Mouse (Mus musculus) MEL (cell line): ENCODE data around the gene Psd4.

ENCODE experiments used
- CHD1 ChIP-seq: IDR thresholded peaks from 2 replicates; pipeline ENCODE4 v1.6.1; 2012; ENCODE audit warnings: low read depth, mild to moderate bottlenecking, inconsistent platforms, low read length, improper control_type of control experiment
- CHD2 ChIP-seq: IDR thresholded peaks from 2 replicates; pipeline ENCODE4 v1.6.1; 2011; ENCODE audit warnings: low read length, improper control_type of control experiment
- CTCF ChIP-seq, 3 experiments: IDR thresholded peaks in 2 of 3; conservative IDR thresholded peaks in 1 of 3; 2 replicates each; pipeline ENCODE4 v1.5.1; 2011 to 2012; ENCODE audit warnings: low read length in 3 of 3, low read depth in 2 of 3, mild to moderate bottlenecking in 2 of 3, improper control_type of control experiment in 1 of 3, inconsistent platforms in 1 of 3, mixed read lengths in 1 of 3, moderate library complexity in 1 of 3; ENCODE audit not compliant: control insufficient read depth in 1 of 3, insufficient read depth in 1 of 3, poor library complexity in 1 of 3, severe bottlenecking in 1 of 3
- E2F4 ChIP-seq: IDR thresholded peaks from 2 replicates; pipeline ENCODE4 v1.6.1; 2011; ENCODE audit warnings: low read depth, low read length, improper control_type of control experiment, borderline replicate concordance
- EP300 ChIP-seq, 2 experiments: IDR thresholded peaks; 2 replicates each; pipeline ENCODE4 v1.6.1; 2011; ENCODE audit warnings: improper control_type of control experiment in 2 of 2, low read length in 2 of 2, low read depth in 1 of 2, mild to moderate bottlenecking in 1 of 2
- GATA1 ChIP-seq: IDR thresholded peaks from 2 replicates; pipeline ENCODE4 v1.6.1; 2011; ENCODE audit warnings: low read depth, low read length, improper control_type of control experiment
- HCFC1 ChIP-seq: IDR thresholded peaks from 2 replicates; pipeline ENCODE4 v1.6.1; 2012; ENCODE audit warnings: low read depth, mild to moderate bottlenecking, inconsistent platforms, low read length, improper control_type of control experiment, moderate library complexity
- MAFK ChIP-seq: IDR thresholded peaks from 2 replicates; pipeline ENCODE4 v1.6.1; 2011; ENCODE audit warnings: low read depth, mild to moderate bottlenecking, low read length, improper control_type of control experiment, borderline replicate concordance
- MAX ChIP-seq: IDR thresholded peaks from 2 replicates; pipeline ENCODE4 v1.6.1; 2011; ENCODE audit warnings: low read length, improper control_type of control experiment
- MEF2A ChIP-seq: IDR thresholded peaks from 2 replicates; pipeline ENCODE4 v1.6.1; 2014; ENCODE audit warnings: low read depth, mild to moderate bottlenecking, inconsistent platforms, low read length, improper control_type of control experiment; ENCODE audit not compliant: poor library complexity, insufficient replicate concordance, severe bottlenecking; ENCODE audit errors: extremely low read depth
- POLR2A ChIP-seq, 2 experiments: IDR thresholded peaks; 2 replicates each; pipeline ENCODE4 v1.6.1; 2011 to 2012; ENCODE audit warnings: low read length in 2 of 2, mild to moderate bottlenecking in 2 of 2, control low read depth in 1 of 2, improper control_type of control experiment in 1 of 2, low read depth in 1 of 2, moderate library complexity in 1 of 2; ENCODE audit not compliant: control insufficient read depth in 1 of 2, insufficient read depth in 1 of 2, poor library complexity in 1 of 2
- TAL1 ChIP-seq: IDR thresholded peaks from 2 replicates; pipeline ENCODE4 v1.6.1; 2012; ENCODE audit warnings: mild to moderate bottlenecking, inconsistent platforms, low read length, moderate library complexity, mixed read lengths
- ZC3H11A ChIP-seq: IDR thresholded peaks from 2 replicates; pipeline ENCODE4 v1.6.1; 2012; ENCODE audit warnings: low read depth, mild to moderate bottlenecking, inconsistent platforms, low read length, improper control_type of control experiment

- no peak for TF ChIP-seq GATA1
- TF ChIP-seq POLR2A (IDR thresholded peaks at IDR 0.05; ENCODE audit: control insufficient read depth in 1 of 2, insufficient read depth in 1 of 2, low read depth in 1 of 2, low read length in 2 of 2, poor library complexity in 1 of 2), result no peak
- no peak for TF ChIP-seq CTCF (IDR thresholded peaks at IDR 0.05 in 2 of 3, conservative IDR thresholded peaks at IDR 0.05 in 1 of 3; ENCODE audit: control insufficient read depth in 1 of 3, insufficient read depth in 1 of 3, low read depth in 2 of 3, low read length in 3 of 3, poor library complexity in 1 of 3, severe bottlenecking in 1 of 3)
- no peak for TF ChIP-seq HCFC1
- TF ChIP-seq ZC3H11A, result no peak
- no peak for TF ChIP-seq MEF2A
- TF ChIP-seq EP300 (IDR thresholded peaks at IDR 0.05; ENCODE audit: low read depth in 1 of 2, low read length in 2 of 2), result no peak
- TF ChIP-seq CHD1, result no peak
- no peak for TF ChIP-seq E2F4
- TF ChIP-seq MAFK, result no peak
- no peak for TF ChIP-seq TAL1
- no peak for TF ChIP-seq MAX
- no peak for TF ChIP-seq CHD2
These were observed 92.9 kb downstream of the Psd4 start for GRCm38 (mm10) chr2:24460112-24460807.
